Mouse (Mus musculus) adrenal gland, adult 8-10 months (tissue): Measurements from ENCODE around the gene Sema5b. TPM values are rescaled to one million over a fixed set of nuclear protein-coding genes. Genes with fewer than 3 reads are reported as not detected.

Experiments used
- DNase-seq: peaks from one replicate; pipeline ENCODE4 v3.0.0; 2022
- total RNA-seq, 4 experiments: library from RNA; stranded (reverse); gene quantifications; 2 replicates each; pipeline ENCODE4 v1.2.4; 2022

Gene Sema5b
- total RNA-seq, 4 experiments from 2014 or later, result 1.1 to 33.5 (median 15.4) TPM

- DNase-seq, result no peak
Observed at GRCm38 (mm10) chr16:35596241-35596640, 55.3 kb downstream of the Sema5b start.

DNA sequence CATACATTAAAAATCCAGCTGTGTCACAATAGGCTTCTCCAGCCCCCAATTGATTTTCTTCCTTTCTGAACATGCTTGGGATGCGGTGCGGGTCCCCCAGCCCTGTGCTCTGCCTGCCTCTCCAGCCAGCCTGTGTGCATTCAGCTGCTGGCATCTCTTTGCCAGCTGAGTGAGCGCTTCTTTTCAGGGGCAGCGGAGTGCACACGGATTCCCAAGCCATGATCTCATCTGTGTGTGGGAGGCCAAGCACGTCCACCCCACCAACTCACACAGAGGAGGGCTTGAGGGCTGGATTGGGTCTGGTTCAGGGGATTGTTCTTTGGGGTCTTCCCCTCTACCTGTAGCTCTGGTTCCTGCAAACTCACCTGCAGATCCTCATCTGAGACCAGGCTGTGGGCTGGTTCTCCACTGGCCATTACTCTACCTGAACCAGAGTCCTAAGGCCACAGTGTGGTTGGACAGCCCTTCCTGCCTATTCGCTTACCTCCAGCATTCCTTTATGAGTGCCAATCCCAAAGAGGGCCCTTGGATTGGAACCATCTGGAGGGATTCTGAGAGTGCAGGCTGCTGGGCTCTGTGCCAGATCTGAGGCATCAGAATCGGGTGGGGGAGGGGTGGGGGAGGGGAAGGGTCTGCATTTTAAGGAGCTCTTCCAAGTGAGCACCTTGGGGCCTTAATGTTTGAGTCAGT lies 55.9 kb downstream of the Sema5b start:
- no peak for DNase-seq

DNA sequence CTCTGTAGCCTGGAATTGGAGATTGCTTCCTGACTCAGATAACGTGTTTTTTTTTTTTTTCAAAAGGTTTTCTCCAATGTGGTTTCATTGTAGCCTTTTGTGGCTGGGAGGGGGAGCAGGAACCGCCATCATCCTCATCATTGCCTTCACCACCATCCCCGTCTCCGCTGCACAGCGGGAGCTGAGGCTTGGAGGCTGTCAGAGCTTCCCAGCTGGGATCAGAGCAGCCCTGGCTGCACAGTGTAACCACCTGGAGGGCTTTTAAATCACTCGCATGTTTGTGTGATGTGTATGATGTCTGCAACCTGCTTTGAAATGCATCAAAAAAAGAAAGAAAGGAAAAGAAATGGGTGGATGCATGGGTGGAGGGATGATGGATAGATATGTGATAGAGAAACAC lies 57.0 kb downstream of the Sema5b start:
- no peak for DNase-seq

DNA sequence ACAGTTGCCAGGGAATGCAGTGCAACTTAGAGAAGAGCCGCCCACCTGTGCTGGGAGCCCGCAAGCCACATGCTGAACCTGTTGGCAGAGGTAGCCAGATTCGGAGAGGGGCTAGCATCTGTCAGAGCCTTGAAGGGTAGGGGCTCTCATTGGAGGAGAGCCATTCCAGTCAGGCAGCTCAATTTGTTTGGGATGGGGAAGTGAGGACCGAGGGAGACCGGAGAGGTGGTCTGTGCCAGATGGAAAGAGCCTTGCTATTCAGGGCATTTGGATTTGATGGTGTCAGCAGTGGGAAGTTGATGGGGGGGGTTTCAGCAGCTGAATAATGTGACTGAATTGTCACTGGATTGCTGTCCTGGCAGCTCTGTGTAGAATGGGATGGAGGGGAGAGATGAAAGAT lies 57.9 kb downstream of the Sema5b start:
- no peak for DNase-seq

DNA sequence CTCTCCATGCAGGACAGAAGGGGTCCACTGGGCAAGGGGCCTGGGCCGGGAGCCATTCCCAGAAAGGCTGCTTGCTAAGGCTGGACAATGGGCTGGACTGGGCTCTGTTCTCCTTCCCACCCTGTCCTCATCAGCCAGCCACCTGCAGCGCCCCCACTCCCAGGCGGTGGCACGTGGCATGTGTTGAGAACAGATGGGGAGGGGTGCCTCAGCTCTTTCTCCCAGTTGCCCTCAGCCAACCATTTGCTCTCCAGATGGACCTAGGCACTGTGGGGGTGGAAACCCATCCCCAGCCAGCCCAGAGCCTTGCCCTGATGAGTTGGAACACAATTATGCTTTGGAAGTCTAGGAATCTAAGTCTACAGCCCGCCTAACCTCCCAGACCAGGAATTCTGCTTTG lies 59.3 kb downstream of the Sema5b start:
- no peak for DNase-seq

DNA sequence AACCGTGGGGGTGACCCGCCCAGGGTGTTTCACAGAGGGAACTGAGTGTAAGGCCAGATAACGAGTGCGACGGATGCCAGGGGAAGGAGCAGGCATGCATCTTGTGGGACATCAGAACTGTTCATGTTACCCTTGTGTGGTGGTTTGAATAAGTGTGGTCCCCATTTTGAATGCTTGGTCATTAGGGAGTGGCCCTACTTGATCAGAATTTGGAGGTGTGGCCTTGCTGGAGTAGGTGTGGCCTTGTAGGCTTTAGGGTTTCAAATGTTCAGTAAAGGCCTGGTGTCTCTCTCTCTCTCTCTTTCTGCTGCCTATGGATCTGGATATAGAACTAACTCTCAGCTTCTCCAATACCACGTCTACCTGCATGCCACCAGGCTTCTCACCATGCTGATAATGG lies 60.5 kb downstream of the Sema5b start:
- DNase-seq, result no peak

GRCm38 (mm10) chr16:35602529-35602928 lies 61.6 kb downstream of the Sema5b start:
- DNase-seq, result no peak

DNA sequence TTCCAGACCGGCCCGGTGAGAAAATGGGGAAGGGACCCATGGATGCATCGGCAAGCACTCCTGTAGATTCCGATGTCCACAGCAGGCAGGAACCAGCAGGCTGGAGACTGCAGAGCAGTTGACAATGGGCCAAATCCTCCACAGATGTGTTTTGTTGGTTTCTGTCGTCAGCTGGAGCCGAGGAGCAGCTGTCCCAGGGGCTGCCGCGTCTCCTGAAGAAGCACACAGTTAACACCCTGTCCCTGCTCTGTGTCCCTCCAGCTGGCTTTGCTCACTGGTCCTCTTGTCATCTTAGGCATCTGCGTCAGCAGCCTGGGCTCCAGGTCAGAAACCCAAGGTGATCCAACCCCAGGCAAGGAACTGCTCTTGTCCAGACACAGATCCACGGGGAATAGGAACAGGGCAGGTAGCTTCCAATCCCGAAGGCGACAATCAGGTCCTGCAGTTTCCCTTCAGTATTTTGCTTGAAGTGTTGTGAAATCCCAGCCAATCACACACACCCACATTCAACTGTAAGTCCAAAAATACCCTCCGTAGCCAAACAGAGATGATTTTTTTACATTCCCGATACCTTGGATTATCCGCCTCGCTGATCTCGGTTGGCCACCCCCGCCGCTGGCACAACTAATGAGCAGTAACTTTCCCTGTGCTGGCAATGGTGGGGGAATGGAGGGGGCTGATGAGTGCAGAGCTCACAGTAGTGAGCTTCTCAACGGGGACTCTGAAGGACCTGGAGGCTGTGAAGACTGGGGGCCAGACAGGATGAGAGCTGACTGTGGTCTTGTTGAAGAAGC lies 63.0 kb downstream of the Sema5b start:
- no peak for DNase-seq

DNA sequence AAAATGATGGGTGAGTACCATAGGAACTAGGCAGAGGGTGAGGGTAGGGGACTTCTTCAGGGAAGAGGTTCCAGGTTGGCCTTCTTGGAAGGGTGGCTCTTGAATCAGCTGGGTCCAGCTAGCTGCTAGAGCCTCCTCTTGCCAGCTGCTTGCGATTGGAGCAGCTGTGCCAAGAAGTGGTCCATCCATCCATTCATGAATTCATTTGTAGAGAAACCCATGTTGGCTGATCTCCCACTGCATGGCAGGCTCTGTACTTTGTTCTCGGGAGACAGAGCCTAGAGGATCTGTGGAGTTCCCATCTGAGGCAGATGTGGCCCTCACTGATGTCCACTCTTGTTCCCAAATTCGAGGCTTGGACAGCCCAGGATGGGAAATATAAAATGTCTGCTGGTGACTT lies 66.3 kb downstream of the Sema5b start:
- DNase-seq, result no peak

GRCm38 (mm10) chr16:35608244-35608643 lies 67.3 kb downstream of the Sema5b start:
- DNase-seq, result no peak

GRCm38 (mm10) chr16:35609561-35609960 lies 68.6 kb downstream of the Sema5b start:
- no peak for DNase-seq

- no peak for DNase-seq
Observed at GRCm38 (mm10) chr16:35613851-35614804, 73.2 kb downstream of the Sema5b start.

DNA sequence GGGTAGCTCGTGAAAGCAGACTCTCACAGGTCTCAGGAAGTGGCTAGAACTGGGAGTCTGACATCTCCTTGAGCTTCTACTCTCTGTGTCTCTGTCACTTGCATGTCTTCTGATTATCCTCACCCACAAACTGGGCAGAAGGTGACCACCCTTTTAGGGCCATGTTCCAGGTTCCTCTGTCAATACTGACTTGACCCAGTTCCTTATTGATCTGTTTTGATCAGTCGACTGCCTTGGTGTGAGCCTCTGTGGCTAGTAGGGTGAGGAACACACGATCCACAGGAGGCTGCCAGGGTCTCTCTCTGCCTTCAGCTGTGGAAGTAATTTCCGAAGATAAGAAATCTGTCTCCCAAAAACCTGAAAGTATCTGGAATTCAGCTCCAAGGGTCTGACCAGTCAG lies 76.8 kb downstream of the Sema5b start:
- DNase-seq, result no peak

DNA sequence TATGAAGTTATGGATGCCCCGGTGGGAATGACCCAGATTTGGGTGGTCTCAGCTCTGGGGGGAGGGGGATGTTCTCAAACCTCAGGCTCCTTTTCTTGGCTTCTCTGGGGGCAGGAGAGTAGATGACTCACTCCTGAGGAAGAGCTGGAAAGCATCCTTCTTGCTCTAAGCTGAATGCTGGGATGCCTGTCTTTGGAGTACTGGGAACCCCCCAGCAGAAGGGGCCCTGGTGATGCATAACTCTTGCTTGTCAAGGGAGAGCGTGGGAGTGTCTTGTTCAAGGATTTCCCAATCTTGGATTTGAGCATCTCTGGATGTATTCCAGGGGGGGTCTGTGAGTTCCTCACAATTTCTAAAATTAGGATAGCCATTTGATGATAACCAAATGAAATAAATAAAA lies 82.1 kb downstream of the Sema5b start:
- DNase-seq, result no peak

GRCm38 (mm10) chr16:35623986-35624385 lies 83.0 kb downstream of the Sema5b start:
- DNase-seq, result no peak

DNA sequence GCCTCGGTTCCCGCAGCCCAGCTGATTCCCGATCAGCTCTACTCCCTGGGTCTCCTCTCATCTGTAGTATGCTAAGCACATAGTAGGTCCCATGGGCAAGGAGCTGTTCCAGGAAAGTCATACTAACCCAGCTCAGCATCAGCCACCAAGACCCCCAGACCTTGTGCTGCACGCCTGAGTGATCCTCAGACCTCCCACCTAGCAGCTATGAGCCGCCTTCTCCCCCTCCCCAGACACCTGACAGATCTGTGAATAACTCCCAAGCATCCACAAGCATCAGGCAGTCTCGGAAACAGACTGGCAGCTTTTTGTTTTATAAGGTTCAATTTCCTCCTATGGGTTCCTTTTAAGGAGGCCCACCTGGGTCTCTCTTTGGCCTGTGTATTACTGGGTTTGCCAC lies 83.9 kb downstream of the Sema5b start:
- no peak for DNase-seq

GRCm38 (mm10) chr16:35625286-35626020 lies 84.5 kb downstream of the Sema5b start:
- peak; percentile 39 for DNase-seq

GRCm38 (mm10) chr16:35627992-35628607 lies 87.2 kb downstream of the Sema5b start:
- peak; percentile 57 for DNase-seq

- peak; percentile 67 for DNase-seq
Observed at GRCm38 (mm10) chr16:35630470-35631183, 89.7 kb downstream of the Sema5b start.

GRCm38 (mm10) chr16:35633058-35633457 lies 92.1 kb downstream of the Sema5b start:
- no peak for DNase-seq

- DNase-seq, result no peak
Observed at GRCm38 (mm10) chr16:35634971-35635370, 94.0 kb downstream of the Sema5b start.
